Mouse (Mus musculus): Measurements from ENCODE around the gene Mdh1b. TPM values are rescaled to one million over a fixed set of nuclear protein-coding genes. Genes with fewer than 3 reads are reported as not detected.

Mdh1b gene
- 0.10 TPM in 1 of 2 replicates, not detected in the other for polyA plus RNA-seq (2016; fragmentation: Nextera tagmentation; extraction: Ambion mirVana)

GRCm38 (mm10) chr1:63730240-63730771 is at the start of gene Mdh1b, which contains the start of gene Fastkd2:
TSS of gene Mdh1b (minus strand) at chr1:63730318.
TSS of gene Fastkd2 (plus strand) at chr1:63730614.
- peaks cover 19% of the 10 kb centered on the region for H3K4me1 ChIP-seq
- H3K9ac ChIP-seq (replicated peaks): peak within 1 kb of the TSS; percentile 60
- H3K36me3 ChIP-seq: no peaks in the 10 kb centered on the region
- peak within 1 kb of the TSS; percentile 66 for H3K4me3 ChIP-seq
- H3K27ac ChIP-seq (replicated peaks): no peak within 1 kb of the TSS
- H3K9me3 ChIP-seq: no peaks in the 10 kb centered on the region
- under 1% methylated on average over 31 of the region's 31 CpGs for WGBS
- H3K4me2 ChIP-seq (replicated peaks): peak within 1 kb of the TSS; percentile 59
- peaks cover 4% of the 10 kb centered on the region for H3K27me3 ChIP-seq
- ATAC-seq (ENCODE audit: low FRiP score, low read depth): peak; percentile 96

- Histone ChIP-seq H3K36me3 (no peaks in the 10 kb centered on the region), H3K9ac (replicated peaks) (no peak overlapping the region), H3K9me3 (0 out of 2 replicates have a peak, but pooled peaks cover 3% of the 10 kb centered on the region), H3K4me3 (no peak overlapping the region), H3K27me3 (no peaks in the 10 kb centered on the region), H3K27ac (replicated peaks) (no peak overlapping the region), H3K4me1 (no peaks in the 10 kb centered on the region), H3K4me2 (replicated peaks) (no peak overlapping the region)
- WGBS: 67% methylated on average over 4 of the region's 4 CpGs
- ATAC-seq (ENCODE audit: low FRiP score, low read depth): no peak
These were observed 46.9 kb upstream of the Mdh1b start for GRCm38 (mm10) chr1:63776902-63777630.

GRCm38 (mm10) chr1:63776396-63776795 is 46.3 kb upstream of the Mdh1b start:
- no peak overlapping the region for H3K9ac ChIP-seq (replicated peaks)

GRCm38 (mm10) chr1:63770309-63770708 is 40.2 kb upstream of the Mdh1b start:
- Histone ChIP-seq H3K4me2 (replicated peaks) (no peak overlapping the region), H3K4me3 (no peak overlapping the region), H3K9ac (replicated peaks) (no peak overlapping the region), H3K36me3 (no peaks in the 10 kb centered on the region), H3K27me3 (peaks cover 8% of the 10 kb centered on the region; the same call in 1 of the 2 replicates), H3K9me3 (0 out of 2 replicates have a peak, but pooled peaks cover 3% of the 10 kb centered on the region), H3K4me1 (peaks cover 5% of the 10 kb centered on the region; the same call in 1 of the 2 replicates), H3K27ac (replicated peaks) (no peak overlapping the region)
- 77% methylated on average over 7 of the region's 7 CpGs for WGBS
- no peak for ATAC-seq (ENCODE audit: low FRiP score, low read depth)

More at GRCm38 (mm10) chr1:63776396-63776795, 46.3 kb upstream of the Mdh1b start:
- H3K4me3 ChIP-seq: no peak overlapping the region
- H3K36me3 ChIP-seq: no peaks in the 10 kb centered on the region
- H3K27ac ChIP-seq (replicated peaks): no peak overlapping the region
- ATAC-seq (ENCODE audit: low FRiP score, low read depth): no peak
- H3K27me3 ChIP-seq: no peaks in the 10 kb centered on the region
- WGBS: 78% methylated on average over 1 of the region's 1 CpGs
- H3K9me3 ChIP-seq: 0 out of 2 replicates have a peak, but pooled peaks cover 3% of the 10 kb centered on the region
- no peak overlapping the region for H3K4me2 ChIP-seq (replicated peaks)
- no peaks in the 10 kb centered on the region for H3K4me1 ChIP-seq

- no peaks in the 10 kb centered on the region for H3K9me3 ChIP-seq
- WGBS: 79% methylated on average over 5 of the region's 5 CpGs
- peaks cover 9% of the 10 kb centered on the region for H3K4me1 ChIP-seq
- no peak within 1 kb of the TSS for H3K27ac ChIP-seq (replicated peaks)
- no peak for ATAC-seq (ENCODE audit: low FRiP score, low read depth)
- H3K9ac ChIP-seq (replicated peaks): no peak within 1 kb of the TSS
- H3K4me3 ChIP-seq: no peak within 1 kb of the TSS
- peaks cover 8% of the 10 kb centered on the region; the same call in 1 of the 2 replicates for H3K27me3 ChIP-seq
- no peaks in the 10 kb centered on the region for H3K36me3 ChIP-seq
- no peak within 1 kb of the TSS for H3K4me2 ChIP-seq (replicated peaks)
These were observed 39.0 kb upstream of the Mdh1b start, which contains the start of gene 4933402D24Rik for GRCm38 (mm10) chr1:63769167-63769566. TSS of gene 4933402D24Rik (minus strand) at chr1:63769267.

GRCm38 (mm10) chr1:63768112-63768511 is 38.0 kb upstream of the Mdh1b start:
- no peaks in the 10 kb centered on the region for H3K36me3 ChIP-seq
- no peak overlapping the region for H3K27ac ChIP-seq (replicated peaks)
- no peak for ATAC-seq (ENCODE audit: low FRiP score, low read depth)
- H3K27me3 ChIP-seq: peaks cover 8% of the 10 kb centered on the region; the same call in 1 of the 2 replicates
- no peak overlapping the region for H3K4me2 ChIP-seq (replicated peaks)
- peaks cover 20% of the 10 kb centered on the region for H3K4me1 ChIP-seq
- H3K9me3 ChIP-seq: no peaks in the 10 kb centered on the region
- H3K9ac ChIP-seq (replicated peaks): no peak overlapping the region
- WGBS: 78% methylated on average over 8 of the region's 8 CpGs
- H3K4me3 ChIP-seq: no peak overlapping the region

GRCm38 (mm10) chr1:63764395-63764794 is 34.3 kb upstream of the Mdh1b start:
- Histone ChIP-seq H3K36me3 (no peaks in the 10 kb centered on the region), H3K9ac (replicated peaks) (no peak overlapping the region), H3K27ac (replicated peaks) (peak overlapping the region; percentile 60), H3K9me3 (no peaks in the 10 kb centered on the region), H3K4me3 (no peak overlapping the region), H3K4me1 (peaks cover 21% of the 10 kb centered on the region), H3K4me2 (replicated peaks) (peak overlapping the region; percentile 13; the same call in 1 of the 2 replicates), H3K27me3 (peaks cover 8% of the 10 kb centered on the region; the same call in 1 of the 2 replicates)
- WGBS: 50% methylated on average over 7 of the region's 7 CpGs
- ATAC-seq (ENCODE audit: low FRiP score, low read depth): 0 out of 2 replicates have a peak, but pooled peaks have one; percentile 24

GRCm38 (mm10) chr1:63763881-63764386 is 33.8 kb upstream of the Mdh1b start:
- 0 out of 2 replicates have a peak overlapping the region, but pooled peaks have one; percentile 15 for H3K9ac ChIP-seq (replicated peaks)
- H3K27ac ChIP-seq (replicated peaks): peak overlapping the region; percentile 60
- peak; percentile 71 for ATAC-seq (ENCODE audit: low FRiP score, low read depth)
- no peaks in the 10 kb centered on the region for H3K9me3 ChIP-seq
- peaks cover 21% of the 10 kb centered on the region for H3K4me1 ChIP-seq
- 13% methylated on average over 7 of the region's 7 CpGs for whole genome bisulfite sequencing
- H3K4me3 ChIP-seq: no peak overlapping the region
- H3K36me3 ChIP-seq: no peaks in the 10 kb centered on the region
- peaks cover 8% of the 10 kb centered on the region; the same call in 1 of the 2 replicates for H3K27me3 ChIP-seq
- H3K4me2 ChIP-seq (replicated peaks): peak overlapping the region; percentile 13; the same call in 1 of the 2 replicates

- H3K4me3 ChIP-seq: no peak overlapping the region
- H3K9me3 ChIP-seq: no peaks in the 10 kb centered on the region
- 13% methylated on average over 3 of the region's 3 CpGs for WGBS
- H3K9ac ChIP-seq (replicated peaks): peak overlapping the region; percentile 15; the same call in 1 of the 2 replicates
- peak; percentile 80 for ATAC-seq (ENCODE audit: low FRiP score, low read depth)
- no peak overlapping the region for H3K4me2 ChIP-seq (replicated peaks)
- peak overlapping the region; percentile 60 for H3K27ac ChIP-seq (replicated peaks)
- peaks cover 6% of the 10 kb centered on the region; the same call in 1 of the 2 replicates for H3K27me3 ChIP-seq
- H3K4me1 ChIP-seq: peaks cover 21% of the 10 kb centered on the region
- no peaks in the 10 kb centered on the region for H3K36me3 ChIP-seq
These were observed 33.1 kb upstream of the Mdh1b start for GRCm38 (mm10) chr1:63763212-63763694.

- no peak overlapping the region for H3K4me3 ChIP-seq
- H3K9me3 ChIP-seq: no peaks in the 10 kb centered on the region
- peaks cover 19% of the 10 kb centered on the region for H3K36me3 ChIP-seq
- H3K4me2 ChIP-seq (replicated peaks): no peak overlapping the region
- 53% methylated on average over 2 of the region's 2 CpGs for WGBS
- H3K4me1 ChIP-seq: no peaks in the 10 kb centered on the region
- H3K27me3 ChIP-seq: no peaks in the 10 kb centered on the region
- no peak for ATAC-seq (ENCODE audit: low FRiP score, low read depth)
- no peak overlapping the region for H3K9ac ChIP-seq (replicated peaks)
- no peak overlapping the region for H3K27ac ChIP-seq (replicated peaks)
These were observed 25.9 kb upstream of the Mdh1b start for GRCm38 (mm10) chr1:63756005-63756404.

GRCm38 (mm10) chr1:63729796-63730195 is 322 bp downstream of the Mdh1b start:
- H3K9me3 ChIP-seq: no peaks in the 10 kb centered on the region
- no peak overlapping the region for H3K27ac ChIP-seq (replicated peaks)
- 44% methylated on average over 8 of the region's 8 CpGs for WGBS

More at GRCm38 (mm10) chr1:63729796-63730195, 322 bp downstream of the Mdh1b start:
- Histone ChIP-seq H3K36me3 (no peaks in the 10 kb centered on the region), H3K4me2 (replicated peaks) (peak overlapping the region; percentile 59), H3K4me1 (peaks cover 19% of the 10 kb centered on the region), H3K27me3 (peaks cover 4% of the 10 kb centered on the region), H3K9ac (replicated peaks) (peak overlapping the region; percentile 60; the same call in 1 of the 2 replicates), H3K4me3 (peak overlapping the region; percentile 66)
- peak; percentile 52 for ATAC-seq (ENCODE audit: low FRiP score, low read depth)

Data from midbrain, embryonic 12.5 days (tissue).